Mouse (Mus musculus) heart, adult 18-20 months (tissue): ENCODE data around the gene Olfr549. TPM values are rescaled to one million over a fixed set of nuclear protein-coding genes. Genes with fewer than 3 reads are reported as not detected.

Experiments used
- DNase-seq, 2 experiments: peaks; one replicate each; pipeline ENCODE4 v3.0.0; 2021 to 2022; ENCODE audit warnings: mixed read lengths in 1 of 2
- total RNA-seq, 2 experiments: library from RNA; stranded (reverse); gene quantifications; 2 replicates each; pipeline ENCODE4 v1.2.3; 2021

The Olfr549 gene
- total RNA-seq, 2 experiments from 2014 or later, result not detected

GRCm38 (mm10) chr7:102597378-102598031 is 47.8 kb downstream of the Olfr549 start, which contains the start of gene Olfr552:
TSS of gene Olfr552 (plus strand) at chr7:102597770.
- no peak for DNase-seq

Other genes with a start within 250 kb of the Olfr549 start
- gene Rrm1, start 108.2 kb upstream of the Olfr549 start, total RNA-seq, result 10 to 100 TPM in 1 of 2 experiments, 1 to 10 TPM in 1; 9.5 to 10.1 TPM
- gene Olfr543, start 68.2 kb upstream of the Olfr549 start, total RNA-seq, result not detected
- not detected for gene Olfr544, start 61.6 kb upstream of the Olfr549 start, total RNA-seq
- gene Olfr545, start 50.3 kb upstream of the Olfr549 start, total RNA-seq, result not detected
- gene Olfr547, start 15.1 kb upstream of the Olfr549 start, total RNA-seq, result not detected
- gene Olfr548-ps1, start 9.0 kb upstream of the Olfr549 start, total RNA-seq, result not detected
- gene Trim21, start 15.6 kb downstream of the Olfr549 start, total RNA-seq, result 1 to 10 TPM; 5.3 TPM
- under 1 TPM; 0.05 to 0.18 TPM for gene Olfr550, start 21.6 kb downstream of the Olfr549 start, total RNA-seq
- not detected for gene Olfr551, start 42.0 kb downstream of the Olfr549 start, total RNA-seq
- under 1 TPM; 0.10 to 0.23 TPM for gene Olfr552, start 47.9 kb downstream of the Olfr549 start, total RNA-seq
- not detected for gene Olfr553, start 68.3 kb downstream of the Olfr549 start, total RNA-seq
- gene Olfr554, start 88.6 kb downstream of the Olfr549 start, total RNA-seq, result not detected
- not detected for gene Olfr555, start 109.0 kb downstream of the Olfr549 start, total RNA-seq
- gene Olfr556, start 115.0 kb downstream of the Olfr549 start, total RNA-seq, result not detected
- 1 to 10 TPM; 6.7 to 8.5 TPM for gene Trim68, start 137.5 kb downstream of the Olfr549 start, total RNA-seq
- gene Olfr557, start 146.0 kb downstream of the Olfr549 start, total RNA-seq, result not detected
- gene Olfr558, start 152.3 kb downstream of the Olfr549 start, total RNA-seq, result 1 to 10 TPM; 2.3 TPM
- gene Olfr33, start 169.2 kb downstream of the Olfr549 start, total RNA-seq, result not detected
- not detected for gene Olfr559, start 177.6 kb downstream of the Olfr549 start, total RNA-seq
- gene Olfr560, start 209.5 kb downstream of the Olfr549 start, total RNA-seq, result not detected
- under 1 TPM; 0.49 to 0.60 TPM for gene Olfr78, start 209.6 kb downstream of the Olfr549 start, total RNA-seq
- gene Olfr561, start 221.4 kb downstream of the Olfr549 start, total RNA-seq, result not detected